Mouse (Mus musculus): ENCODE measurements around the gene 9130023H24Rik. TPM values are rescaled to one million over a fixed set of nuclear protein-coding genes. Genes with fewer than 3 reads are reported as not detected.

The 9130023H24Rik gene
- polyA plus RNA-seq, 1 experiment from 2014 or later = 2.4 TPM

Other genes with a start within 250 kb of the 9130023H24Rik start
- gene Pycard, start 244.2 kb downstream of the 9130023H24Rik start, polyA plus RNA-seq (2015; fragmentation: Nextera tagmentation; extraction: Ambion mirVana) = 24.9 and 29.1 TPM in 2 replicates
- gene Trim72, start 234.1 kb downstream of the 9130023H24Rik start, polyA plus RNA-seq (2015; fragmentation: Nextera tagmentation; extraction: Ambion mirVana) = 0.25 and 0.38 TPM in 2 replicates
- 6.0 TPM in 2 replicates for gene Itgam, start 175.4 kb downstream of the 9130023H24Rik start, polyA plus RNA-seq (2015; fragmentation: Nextera tagmentation; extraction: Ambion mirVana)
- gene Gm49368, start 175.3 kb downstream of the 9130023H24Rik start, polyA plus RNA-seq (2015; fragmentation: Nextera tagmentation; extraction: Ambion mirVana) = 0.20 TPM in 1 of 2 replicates, not detected in the other
- gene Itgax, start 108.5 kb downstream of the 9130023H24Rik start, polyA plus RNA-seq (2015; fragmentation: Nextera tagmentation; extraction: Ambion mirVana) = 0.13 and 0.21 TPM in 2 replicates
- gene Itgad, start 83.7 kb downstream of the 9130023H24Rik start, polyA plus RNA-seq (2015; fragmentation: Nextera tagmentation; extraction: Ambion mirVana) = 0.02 and 0.10 TPM in 2 replicates
- gene Cox6a2, start 31.6 kb downstream of the 9130023H24Rik start, polyA plus RNA-seq (2015; fragmentation: Nextera tagmentation; extraction: Ambion mirVana) = 3.9 and 6.8 TPM in 2 replicates
- 6.9 and 9.0 TPM in 2 replicates for gene Armc5, start 689 bp downstream of the 9130023H24Rik start, polyA plus RNA-seq (2015; fragmentation: Nextera tagmentation; extraction: Ambion mirVana)
- gene Tgfb1i1, start 8.8 kb upstream of the 9130023H24Rik start, polyA plus RNA-seq (2015; fragmentation: Nextera tagmentation; extraction: Ambion mirVana) = 10.9 and 11.7 TPM in 2 replicates
- 1.4 and 2.1 TPM in 2 replicates for gene Slc5a2, start 27.6 kb upstream of the 9130023H24Rik start, polyA plus RNA-seq (2015; fragmentation: Nextera tagmentation; extraction: Ambion mirVana)
- gene BC017158, start 60.1 kb upstream of the 9130023H24Rik start, polyA plus RNA-seq (2015; fragmentation: Nextera tagmentation; extraction: Ambion mirVana) = 20.3 and 22.0 TPM in 2 replicates
- gene Rgs10, start 180.7 kb upstream of the 9130023H24Rik start, polyA plus RNA-seq (2015; fragmentation: Nextera tagmentation; extraction: Ambion mirVana) = 29.0 and 34.5 TPM in 2 replicates
- gene Tial1, start 223.7 kb upstream of the 9130023H24Rik start, polyA plus RNA-seq (2015; fragmentation: Nextera tagmentation; extraction: Ambion mirVana) = 9.3 and 10.2 TPM in 2 replicates